Mouse (Mus musculus): ENCODE data around the gene Ly75. TPM values are rescaled to one million over a fixed set of nuclear protein-coding genes. Genes with fewer than 3 reads are reported as not detected.

The Ly75 gene
- total RNA-seq (2021), result 1 to 10 TPM; 5.3 to 6.6 TPM
- long read RNA-seq, experiment 1, full-length matches to known transcripts, result 1 of 4 reads
- long read RNA-seq, experiment 1, partial matches to known transcripts, result 0 of 4 reads
- long read RNA-seq, experiment 1, other reads (novel, unspliced or antisense), result 3 of 4 reads
- long read RNA-seq, experiment 2, result 0 reads

DNA sequence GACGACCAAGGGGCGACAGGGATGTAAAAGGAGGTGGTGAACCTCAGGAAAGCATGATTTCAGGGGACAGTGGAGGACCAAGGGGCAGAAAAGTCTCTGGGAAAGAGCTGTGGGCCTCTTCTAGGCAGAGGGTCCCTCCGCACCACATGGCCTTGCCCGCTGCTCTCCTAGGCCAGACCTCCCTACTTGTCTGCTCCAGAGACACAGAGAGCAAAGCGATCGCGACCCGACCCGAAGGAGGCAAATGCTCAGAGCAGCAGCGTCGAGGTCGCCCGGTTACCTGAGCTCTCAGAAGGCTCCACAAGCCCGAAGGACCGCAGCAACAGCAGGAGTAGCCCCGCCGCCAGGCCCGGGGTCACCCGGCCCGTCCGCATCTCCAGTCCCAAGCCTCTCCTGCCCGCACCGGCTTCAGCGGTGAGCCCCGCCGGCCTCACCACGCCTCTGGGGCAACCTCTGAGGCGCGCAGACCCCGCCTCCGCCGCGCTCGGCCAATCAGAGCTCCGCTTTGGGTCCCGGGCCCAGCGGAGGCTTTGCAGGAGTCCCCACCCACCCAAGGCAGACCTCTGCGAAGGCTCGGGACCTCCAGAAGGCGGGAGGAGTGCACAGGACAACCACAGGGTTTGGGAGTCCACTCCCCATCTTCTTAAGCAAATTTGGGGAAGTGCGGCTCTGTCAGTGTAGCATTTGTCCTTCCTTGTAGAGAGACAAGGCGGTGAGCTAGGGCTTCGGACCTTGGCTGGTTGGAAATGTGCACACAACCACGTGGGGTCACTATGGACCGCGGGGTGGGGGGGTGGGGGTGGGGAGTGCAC is at the start of gene Ly75:
Gene Ly75 (minus strand): TSS at position 446 of the 812 bp plus-strand sequence.
- DNase-seq (ENCODE audit: low spot score in 2 of 2), result peak; percentile 19 to 29

DNA sequence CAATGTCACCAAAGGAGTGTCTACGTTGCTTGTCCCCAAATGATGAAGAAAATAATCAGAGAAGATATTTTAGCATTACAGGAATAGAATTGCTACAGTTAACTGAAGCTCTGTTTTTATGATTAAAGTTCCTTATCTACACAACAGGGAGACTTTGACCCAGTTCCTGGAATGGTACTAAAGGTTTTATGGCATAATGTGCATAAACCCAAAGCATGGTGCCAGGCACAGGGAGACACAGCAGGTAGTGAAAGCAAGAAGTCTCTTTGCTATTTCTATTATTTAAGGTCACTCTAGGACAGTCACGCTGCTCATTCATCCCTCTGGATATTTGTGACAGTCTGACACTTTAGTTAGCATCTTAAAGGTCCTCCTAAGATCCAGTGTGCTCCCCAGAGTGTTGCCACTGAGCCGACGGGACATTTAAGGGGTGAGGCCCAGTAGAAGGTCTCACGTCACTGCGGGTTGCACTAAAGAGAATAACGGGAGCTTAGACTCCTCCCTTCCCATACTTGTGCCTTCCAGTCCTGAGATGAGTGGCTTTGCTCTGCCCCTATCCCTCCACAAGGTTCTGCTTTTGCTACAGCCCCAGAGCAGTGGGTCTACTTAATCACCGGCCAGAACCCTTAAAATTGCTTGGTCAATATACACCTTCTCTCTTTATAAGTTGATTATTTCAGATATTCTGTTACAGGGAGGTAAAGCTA is 47.4 kb upstream of the Ly75 start:
- no peak for DNase-seq (ENCODE audit: low spot score in 2 of 2)

DNA sequence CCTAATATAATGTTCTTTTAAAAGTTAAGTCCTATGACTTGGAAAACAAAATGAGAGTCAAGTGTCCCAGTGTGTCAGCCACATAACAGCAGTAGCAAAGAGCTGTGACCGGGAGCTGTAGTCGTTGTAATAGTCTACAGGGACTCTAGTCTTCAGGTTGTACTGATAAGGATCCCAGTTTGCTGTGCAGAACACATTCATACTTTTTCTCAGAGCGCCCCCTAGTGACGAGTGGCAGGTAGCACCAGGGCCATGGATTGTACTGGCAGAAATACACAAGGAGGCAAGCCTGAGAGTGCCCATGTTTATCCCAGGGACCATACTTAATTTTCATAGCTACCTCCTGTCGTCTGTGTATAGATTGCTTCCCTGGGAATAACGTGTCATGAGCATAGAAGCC is 35.0 kb upstream of the Ly75 start:
- peak; percentile 61 to 76 for DNase-seq (ENCODE audit: low spot score in 2 of 2)

DNA sequence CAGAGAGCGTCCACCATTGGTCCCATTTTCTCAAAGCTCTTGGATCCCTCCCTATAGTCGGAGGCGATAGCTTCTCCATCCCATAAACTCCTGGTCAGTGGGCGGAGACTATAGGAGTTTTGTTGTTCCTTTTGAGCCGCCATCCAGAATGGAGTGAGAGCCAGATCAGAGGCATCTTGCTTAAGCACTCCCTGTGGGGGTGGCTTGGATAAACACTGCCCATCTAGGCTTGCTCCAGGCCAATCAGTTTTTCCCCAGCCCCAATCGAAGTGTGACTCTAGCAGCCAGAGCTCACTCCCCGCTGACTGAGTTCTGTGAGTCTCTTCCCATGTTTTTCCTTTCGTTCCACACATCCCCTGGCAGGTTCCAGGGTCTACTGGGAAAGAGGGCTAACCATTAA is 31.2 kb upstream of the Ly75 start:
- DNase-seq (ENCODE audit: low spot score in 2 of 2), result no peak

DNA sequence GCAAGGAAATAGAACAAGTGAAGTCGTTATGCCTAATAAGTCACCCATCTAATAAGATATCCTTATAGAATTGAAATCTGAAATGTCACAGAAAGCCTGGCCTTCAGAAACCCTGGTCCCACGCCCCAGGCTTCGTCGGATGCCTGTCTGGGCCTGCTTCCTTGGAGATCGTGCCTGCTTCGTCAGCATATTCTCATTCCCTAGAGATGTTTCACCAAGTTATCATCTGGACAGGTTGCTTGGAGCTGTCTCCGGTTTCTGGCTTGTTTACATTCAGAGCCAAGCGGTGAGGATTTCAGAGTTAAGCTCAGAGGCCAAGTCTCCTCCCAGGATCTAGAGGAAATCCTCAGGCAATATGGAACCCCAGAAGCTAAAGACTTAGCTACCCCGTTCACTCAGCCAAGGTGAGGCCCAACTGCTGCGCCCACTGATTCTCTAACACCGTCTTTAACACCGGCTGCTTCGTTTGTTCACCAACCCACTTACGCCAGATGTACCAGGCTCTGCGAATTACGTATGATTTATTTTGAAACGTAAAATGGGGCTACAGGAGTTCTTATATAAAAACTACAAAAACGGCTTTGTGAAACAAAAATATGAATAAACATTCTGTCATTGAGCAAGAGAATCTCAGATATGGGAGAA is 30.0 kb upstream of the Ly75 start:
- DNase-seq (ENCODE audit: low spot score in 2 of 2), result no peak

DNA sequence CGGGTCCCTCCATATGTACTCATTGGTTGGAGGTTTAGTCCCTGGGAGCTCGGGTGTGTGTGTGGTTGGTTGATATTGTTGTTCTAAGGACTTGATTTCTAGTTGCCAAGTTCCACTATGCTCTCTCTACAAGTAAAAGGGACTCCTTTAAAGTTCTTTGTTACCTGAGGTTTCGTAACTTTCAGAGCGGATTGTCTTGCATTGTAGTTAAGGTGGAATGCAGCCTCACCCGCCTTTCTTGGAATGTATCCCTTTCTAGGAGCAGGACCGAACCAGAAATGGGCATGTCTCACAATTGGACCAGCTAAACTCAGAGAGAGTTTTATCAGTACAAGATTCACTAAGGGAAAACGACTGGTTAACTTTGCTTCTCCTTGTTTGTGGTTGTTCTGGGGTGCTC is 28.1 kb upstream of the Ly75 start:
- DNase-seq (ENCODE audit: low spot score in 2 of 2), result no peak

DNA sequence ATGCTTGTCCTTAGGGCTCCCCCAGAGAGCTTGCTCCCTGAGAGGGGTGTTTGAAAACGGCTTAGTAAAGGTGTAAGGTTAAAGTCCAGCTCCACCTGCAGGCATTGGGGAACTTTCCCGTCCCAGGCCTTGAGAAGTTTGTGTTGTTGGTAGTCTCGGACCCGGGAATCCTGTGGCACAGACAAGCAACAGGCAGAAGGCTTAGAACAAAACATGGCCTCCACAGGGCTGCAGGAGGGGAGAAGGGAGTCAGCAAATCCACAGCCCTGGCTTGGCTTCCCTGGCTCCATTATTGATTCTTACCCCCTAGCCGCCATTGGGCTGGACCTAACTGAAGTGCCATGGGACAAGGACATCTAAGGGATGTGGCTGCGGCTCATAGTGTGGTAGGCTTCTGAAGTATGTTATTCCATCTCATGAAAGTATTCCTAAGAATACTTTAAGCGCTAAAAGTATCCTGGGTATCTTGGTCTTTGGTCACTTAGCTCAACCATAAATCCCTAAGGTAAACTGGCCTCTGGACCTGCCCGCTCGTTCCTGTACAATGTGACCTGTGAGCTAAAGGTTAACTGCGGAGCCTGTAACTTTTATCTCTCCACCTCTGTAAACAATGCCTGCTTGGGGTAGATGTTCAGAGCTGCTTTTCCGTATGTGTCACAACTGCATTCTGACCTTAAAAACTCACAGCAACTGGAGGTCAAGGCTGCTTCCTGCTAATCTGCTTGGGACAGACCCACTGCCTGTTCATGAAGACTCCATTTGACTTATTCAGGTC is 27.1 kb upstream of the Ly75 start:
- DNase-seq (ENCODE audit: low spot score in 2 of 2), result no peak

DNA sequence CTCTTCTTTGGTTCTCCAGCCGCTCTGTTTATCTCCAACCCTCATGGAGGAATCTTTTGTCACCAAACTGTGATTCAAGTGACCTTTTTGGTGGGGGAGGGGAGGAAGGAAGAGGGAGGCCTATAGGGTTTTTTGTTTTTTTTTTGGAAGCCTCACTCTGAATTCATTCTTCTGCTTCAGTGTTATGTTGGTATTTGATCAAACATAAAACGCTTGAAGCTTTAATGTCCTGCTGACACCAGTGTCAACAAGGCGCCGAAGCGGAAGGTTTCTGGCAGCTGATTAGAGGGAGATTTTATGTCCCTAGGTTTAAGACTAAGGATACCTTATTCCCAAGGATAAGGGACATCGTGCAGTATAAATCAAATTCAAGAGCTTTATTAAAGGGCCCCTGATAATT is 26.1 kb upstream of the Ly75 start:
- DNase-seq (ENCODE audit: low spot score in 2 of 2), result no peak

DNA sequence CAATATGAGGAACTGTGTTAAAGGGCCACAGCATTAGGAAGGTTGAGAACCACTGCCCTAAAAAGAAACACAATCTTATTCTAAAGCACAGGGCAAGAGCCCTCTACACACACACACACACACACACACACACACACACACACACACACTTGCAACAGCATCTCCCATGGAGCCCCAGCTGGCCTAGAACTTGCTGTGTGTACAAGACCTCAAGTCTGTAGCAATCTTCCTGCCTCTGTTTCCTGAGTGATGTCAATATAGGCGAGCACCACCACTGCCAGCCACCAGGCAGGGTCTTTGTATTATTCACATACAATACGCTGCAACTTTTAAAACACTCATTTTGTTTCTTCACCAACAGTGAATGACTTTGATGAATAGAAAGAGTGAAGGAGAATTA is 24.3 kb upstream of the Ly75 start:
- DNase-seq (ENCODE audit: low spot score in 2 of 2), result no peak

DNA sequence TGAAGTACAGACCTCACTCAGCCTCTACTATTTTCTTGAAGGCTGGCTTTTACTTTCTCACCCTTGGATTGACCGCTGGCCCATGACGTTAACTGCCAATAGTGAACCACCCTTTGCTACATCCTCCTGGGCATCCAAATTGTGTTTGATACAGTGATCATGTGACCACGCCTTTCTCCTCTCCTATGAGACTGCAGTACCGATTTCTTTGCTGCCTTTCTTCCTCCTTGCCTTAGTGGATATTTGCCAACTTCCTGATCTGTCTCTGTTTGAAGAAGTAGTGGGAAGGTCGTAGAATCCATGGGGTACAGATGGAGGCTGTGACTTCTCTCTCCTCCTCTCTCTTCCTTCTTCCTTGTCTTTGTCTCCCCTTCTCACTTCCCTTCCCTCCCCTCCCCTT is 22.3 kb upstream of the Ly75 start:
- DNase-seq (ENCODE audit: low spot score in 2 of 2), result no peak

DNA sequence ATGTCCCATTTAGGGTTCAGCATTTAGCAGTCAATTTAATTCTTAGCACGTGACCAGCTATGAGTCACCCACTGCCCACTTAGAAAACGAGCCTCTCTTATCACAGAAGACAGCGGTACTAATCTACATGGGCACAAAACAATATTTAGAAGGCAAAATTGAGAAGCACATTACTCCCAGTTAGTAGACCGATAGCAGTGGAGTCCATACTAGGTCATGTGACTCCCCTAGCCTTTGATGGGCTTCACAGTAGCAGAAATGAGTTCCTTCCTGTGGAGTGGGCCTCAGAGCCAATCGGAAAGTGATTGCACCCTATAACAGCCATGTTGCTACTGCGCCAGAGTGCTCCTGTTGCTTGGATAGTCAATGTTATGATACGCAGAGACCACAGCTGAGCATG is 21.7 kb upstream of the Ly75 start:
- DNase-seq (ENCODE audit: low spot score in 2 of 2), result no peak

DNA sequence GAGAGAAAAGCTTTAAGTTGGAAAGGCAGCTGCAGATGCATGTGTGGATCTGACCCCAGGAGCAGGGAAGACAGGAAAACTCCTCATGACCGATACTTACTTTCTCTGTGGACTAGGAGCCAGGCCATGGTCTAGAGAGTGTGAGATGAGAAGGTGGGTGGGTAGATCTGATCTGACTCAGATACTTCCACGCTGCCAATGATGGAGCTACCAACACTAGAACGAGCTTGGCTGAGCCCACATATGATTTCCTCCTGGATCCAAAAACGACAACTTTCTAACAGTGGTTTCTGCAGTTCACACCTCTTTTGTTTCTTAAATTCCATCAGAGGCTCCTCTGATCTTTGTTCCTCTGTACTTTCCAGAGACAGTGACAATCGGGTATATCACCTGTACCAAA is 18.6 kb upstream of the Ly75 start:
- DNase-seq (ENCODE audit: low spot score in 2 of 2), result no peak

DNA sequence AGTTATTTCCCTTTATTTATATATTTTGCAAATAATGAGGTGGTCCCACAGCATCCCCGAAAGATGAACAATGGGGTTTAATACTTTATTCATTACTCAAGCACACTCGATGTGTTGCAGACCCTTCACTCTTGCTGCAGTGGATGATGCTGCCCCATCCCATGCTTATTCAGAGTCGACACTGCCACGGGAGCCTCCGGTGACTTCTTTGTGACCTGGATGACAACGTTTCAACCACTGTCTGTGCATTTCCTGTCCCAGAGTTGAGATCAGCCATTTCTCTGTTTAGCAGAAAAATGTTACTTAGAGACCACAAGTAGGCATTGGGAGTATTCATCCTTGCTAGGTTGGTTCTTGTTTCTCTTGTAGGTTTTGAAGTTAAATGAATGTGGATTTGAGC is 10.7 kb upstream of the Ly75 start:
- DNase-seq (ENCODE audit: low spot score in 2 of 2), result no peak

DNA sequence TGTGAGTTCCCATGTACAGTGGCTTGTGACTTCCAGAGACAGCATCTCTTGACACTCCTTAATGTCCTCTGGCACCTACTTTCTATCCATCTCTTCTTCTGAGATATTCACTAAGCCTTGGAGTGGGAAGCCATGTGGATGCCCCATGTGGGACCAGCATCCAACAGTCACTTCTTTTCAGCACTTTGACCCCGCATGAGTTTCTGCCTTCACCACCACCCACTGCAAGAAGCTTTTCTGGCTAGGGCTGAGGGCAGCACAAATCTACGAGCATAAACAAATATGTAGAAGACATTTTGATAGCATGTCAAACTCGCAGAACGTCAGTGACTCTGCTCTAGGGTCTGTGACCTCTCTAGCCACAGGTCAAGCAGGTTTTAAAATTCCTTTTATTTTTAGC is 9.2 kb upstream of the Ly75 start:
- DNase-seq (ENCODE audit: low spot score in 2 of 2), result no peak

DNA sequence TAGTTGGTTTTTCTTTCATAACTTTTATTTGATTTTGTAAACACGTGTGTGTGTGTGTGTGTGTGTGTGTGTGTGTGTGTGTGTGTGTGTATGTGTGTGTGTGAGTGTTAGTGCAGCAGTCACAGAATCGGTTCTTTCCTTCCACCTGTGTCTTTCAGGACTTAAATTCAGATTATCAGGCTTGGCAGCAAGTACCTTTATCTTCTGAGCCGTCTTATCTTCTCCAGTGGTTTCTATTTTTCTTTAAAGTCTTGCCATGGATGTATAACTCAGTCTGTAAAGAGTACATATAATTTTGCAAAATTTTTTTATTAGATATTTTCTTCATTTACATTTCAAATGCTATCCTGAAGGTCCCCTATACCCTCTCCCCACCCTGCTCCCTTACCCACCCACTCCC is 4.3 kb upstream of the Ly75 start:
- no peak for DNase-seq (ENCODE audit: low spot score in 2 of 2)

DNA sequence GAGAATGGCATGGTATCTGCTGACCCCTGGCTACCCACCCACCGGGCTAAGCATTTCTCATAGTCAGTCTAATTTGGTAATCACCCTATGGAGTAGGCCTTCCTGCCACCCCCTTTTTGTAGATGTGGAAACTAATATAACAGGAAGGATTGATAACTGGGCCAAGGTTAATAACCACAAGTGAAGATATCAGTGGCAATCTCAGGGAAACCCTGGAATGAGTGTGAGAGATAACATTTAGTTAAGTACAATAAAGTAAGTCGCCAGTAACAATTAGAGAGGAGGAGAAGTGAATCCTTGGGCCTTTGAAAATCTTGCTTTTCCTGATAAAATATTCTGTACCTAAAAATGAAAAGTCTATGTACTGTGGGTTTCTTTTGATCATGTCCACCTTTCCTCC is 3.7 kb upstream of the Ly75 start:
- DNase-seq (ENCODE audit: low spot score in 2 of 2), result no peak

DNA sequence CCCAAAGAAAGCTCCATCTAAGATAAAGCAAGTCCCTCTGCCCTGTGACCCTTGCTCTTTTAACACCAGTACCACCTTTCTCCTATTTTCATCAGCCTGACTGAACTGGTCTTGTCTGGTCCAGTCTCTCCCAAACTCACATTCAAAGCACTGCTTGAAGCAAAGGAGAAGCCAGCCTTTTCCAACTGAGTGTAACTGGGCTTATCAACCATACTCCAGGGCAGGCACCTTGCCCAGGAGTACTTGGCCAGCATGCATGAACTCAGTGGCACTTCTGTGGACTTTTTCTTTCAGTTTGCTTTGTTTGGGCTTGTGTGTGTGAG is 1.6 kb upstream of the Ly75 start:
- DNase-seq (ENCODE audit: low spot score in 2 of 2), result no peak

DNA sequence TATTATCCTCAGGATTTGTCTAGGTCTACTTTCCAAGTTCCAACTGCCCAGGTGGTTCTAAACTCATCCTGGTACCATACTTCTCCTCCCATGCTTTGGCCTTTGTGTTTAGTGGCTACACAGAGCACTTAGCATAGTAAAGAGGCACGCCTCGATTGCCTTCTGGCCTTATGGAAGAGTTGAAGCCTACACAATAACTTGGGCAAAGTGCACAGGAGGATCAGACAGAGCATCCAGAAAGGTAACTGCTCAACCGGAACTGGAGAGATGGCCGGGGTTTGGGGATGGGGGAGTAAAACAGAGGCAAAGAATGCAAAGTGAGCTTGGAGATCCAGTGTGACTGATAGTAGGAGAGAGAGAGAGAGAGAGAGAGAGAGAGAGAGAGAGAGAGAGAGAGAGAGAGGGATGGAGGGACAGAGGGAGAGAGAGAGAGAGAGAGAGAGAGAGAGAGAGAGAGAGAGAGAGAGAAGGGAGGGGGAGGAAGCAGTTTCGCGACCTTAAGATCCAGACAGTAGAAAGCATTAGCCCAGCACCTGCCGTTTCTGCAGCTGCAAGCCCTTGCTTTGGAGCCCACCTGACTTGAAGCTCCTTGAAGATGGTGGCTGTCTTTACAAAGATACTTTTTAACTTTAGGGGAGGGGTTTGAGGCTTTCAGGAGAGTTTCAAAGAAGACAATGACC is 1.1 kb upstream of the Ly75 start:
- no peak for DNase-seq (ENCODE audit: low spot score in 2 of 2)

DNA sequence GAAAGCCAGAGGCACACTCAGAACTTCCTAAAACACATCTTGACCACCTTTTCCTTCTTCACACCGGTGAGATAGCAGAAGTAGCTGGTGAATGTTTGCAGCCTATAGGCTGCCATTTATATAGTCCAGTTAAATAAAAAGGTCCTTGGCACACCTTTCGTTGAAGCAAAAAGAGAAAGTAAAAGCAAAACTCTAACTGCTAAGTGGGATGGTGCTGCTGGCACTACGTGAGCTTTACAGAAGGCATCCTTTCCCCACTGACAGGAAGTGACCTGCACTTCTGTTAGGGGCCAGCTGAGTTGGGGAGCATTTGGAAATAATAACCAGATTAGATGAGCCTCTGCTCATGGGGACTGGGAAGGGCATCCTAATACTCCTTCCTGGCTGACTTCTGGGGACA is 757 bp downstream of the Ly75 start:
- DNase-seq (ENCODE audit: low spot score in 2 of 2), result no peak

DNA sequence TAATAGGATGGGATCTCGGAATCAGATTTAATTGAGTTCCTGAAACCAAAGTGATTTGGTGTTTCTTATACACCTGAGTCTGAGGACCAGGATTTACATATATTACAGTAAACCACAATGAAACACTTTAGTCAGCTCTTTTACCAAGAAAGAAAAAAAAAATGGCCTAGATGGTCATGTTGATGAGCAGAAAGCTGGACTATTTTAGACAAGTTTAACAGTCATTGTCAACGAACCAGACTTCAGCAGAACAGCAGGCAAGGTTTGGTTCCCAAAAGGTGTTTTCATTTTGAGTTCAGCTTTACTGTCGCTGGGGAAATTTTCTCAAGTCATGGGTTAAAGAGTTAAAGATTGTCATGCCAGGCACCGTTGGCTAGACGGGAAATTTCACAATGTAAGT is 5.8 kb downstream of the Ly75 start:
- no peak for DNase-seq (ENCODE audit: low spot score in 2 of 2)

DNA sequence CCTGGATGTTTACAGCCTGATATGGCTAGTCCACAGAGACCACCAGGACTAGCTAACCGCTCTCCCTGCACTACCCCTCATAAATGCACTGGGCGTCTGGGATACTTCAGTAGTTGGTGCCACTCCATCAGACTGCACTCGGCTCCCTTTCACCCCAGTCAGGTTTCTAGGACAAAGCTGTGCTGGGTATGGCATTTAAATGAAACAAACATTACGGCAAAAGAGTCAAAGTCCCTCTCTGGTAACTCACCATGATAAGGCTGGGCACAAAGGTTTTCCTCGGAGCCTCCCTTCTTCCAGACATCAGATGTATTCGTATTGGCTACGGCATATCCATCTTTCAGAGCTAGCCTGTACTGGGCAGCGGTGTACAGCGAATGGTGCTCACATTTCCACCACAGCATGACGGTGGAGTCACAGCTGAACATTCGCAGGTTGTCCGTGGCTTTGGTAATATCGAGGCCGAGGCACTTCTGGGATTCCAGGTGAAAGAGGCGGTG is 7.4 kb downstream of the Ly75 start:
- no peak for DNase-seq (ENCODE audit: low spot score in 2 of 2)

Data from layer of hippocampus, postnatal 14 days (tissue).